Mouse (Mus musculus): ENCODE data around the gene Sema6d. TPM values are rescaled to one million over a fixed set of nuclear protein-coding genes. Genes with fewer than 3 reads are reported as not detected.

The Sema6d gene
- total and polyA plus RNA-seq, 2 experiments from 2014 or later = 22.5 to 65.1 TPM

DNA sequence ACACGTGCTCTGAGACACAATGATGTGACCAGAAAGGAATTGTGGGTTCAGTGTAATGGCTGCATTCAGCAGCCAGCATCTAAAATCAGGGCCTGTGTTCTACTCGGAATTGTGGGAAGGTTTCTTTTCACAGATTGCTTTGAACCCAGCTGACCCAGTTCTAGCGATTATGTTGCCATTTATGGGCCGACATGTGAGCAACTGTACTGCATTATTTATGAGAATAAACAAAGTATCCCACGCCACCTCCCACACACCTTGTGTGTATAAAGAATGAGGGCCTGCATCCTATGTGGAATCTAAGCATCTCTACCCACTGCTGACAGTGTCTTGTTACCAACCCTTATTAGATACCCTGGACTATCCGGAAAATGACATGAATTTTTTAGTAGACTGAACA, 248.5 kb downstream of the Sema6d start:
- 54% methylated on average over 6 of the region's 6 CpGs for WGBS
- no peak overlapping the region for H3K4me2 ChIP-seq (ENCODE audit: low read depth)
- H3K9ac ChIP-seq = no peak overlapping the region
- ATAC-seq (no peak), DNase-seq (no peak)
- H3K9me3 ChIP-seq (ENCODE audit: low read length) = no peaks in the 10 kb centered on the region
- no peaks in the 10 kb centered on the region for H3K27me3 ChIP-seq (ENCODE audit: insufficient read depth, low read length)
- no peak overlapping the region for H3K27ac ChIP-seq (ENCODE audit: low read depth, low read length)
- no peaks in the 10 kb centered on the region for H3K4me1 ChIP-seq (ENCODE audit: insufficient read depth)
- TF ChIP-seq CTCF (IDR thresholded peaks at IDR 0.05; ENCODE audit: low read depth) = no peak
- no peaks in the 10 kb centered on the region for H3K36me3 ChIP-seq (ENCODE audit: insufficient read depth)
- no peak overlapping the region for H3K4me3 ChIP-seq (ENCODE audit: low read depth, low read length)

DNA sequence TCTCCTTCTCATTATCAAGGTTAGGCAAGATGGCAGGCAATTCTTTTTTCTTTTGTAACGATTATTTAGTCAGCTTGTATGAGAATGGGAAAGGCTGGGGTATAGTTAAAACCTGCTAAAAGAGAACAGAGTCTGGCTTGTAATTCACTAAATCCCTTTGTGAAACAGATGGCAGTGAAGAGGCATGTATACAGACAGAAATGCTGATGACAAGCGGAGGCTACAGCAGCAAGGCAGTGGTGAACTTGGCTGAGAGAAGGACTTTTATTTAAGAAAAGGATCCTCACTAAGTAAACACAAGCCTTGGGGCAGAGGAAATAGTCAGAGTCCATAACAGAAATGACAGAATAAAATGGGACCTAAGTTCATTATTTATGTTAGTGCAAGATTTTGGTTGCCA, 264.4 kb downstream of the Sema6d start:
- 0 out of 2 replicates have a peak, but pooled peaks cover 3% of the 10 kb centered on the region for H3K4me1 ChIP-seq (ENCODE audit: insufficient read depth)
- no peaks in the 10 kb centered on the region for H3K27me3 ChIP-seq (ENCODE audit: insufficient read depth, low read length)
- 36% methylated on average over 2 of the region's 2 CpGs for WGBS
- ATAC-seq (peak; percentile 55; the same call in 1 of the 2 replicates), DNase-seq (no peak)
- H3K27ac ChIP-seq (ENCODE audit: low read depth, low read length) = no peak overlapping the region
- H3K4me2 ChIP-seq (ENCODE audit: low read depth) = no peak overlapping the region
- no peaks in the 10 kb centered on the region for H3K9me3 ChIP-seq (ENCODE audit: low read length)
- no peak for TF ChIP-seq CTCF (IDR thresholded peaks at IDR 0.05; ENCODE audit: low read depth)
- H3K36me3 ChIP-seq (ENCODE audit: insufficient read depth) = no peaks in the 10 kb centered on the region
- H3K4me3 ChIP-seq (ENCODE audit: low read depth, low read length) = no peak overlapping the region
- H3K9ac ChIP-seq = no peak overlapping the region

- H3K9me3 ChIP-seq (ENCODE audit: low read length) = no peaks in the 10 kb centered on the region
- H3K4me2 ChIP-seq (ENCODE audit: low read depth) = no peak overlapping the region
- TF ChIP-seq CTCF (IDR thresholded peaks at IDR 0.05; ENCODE audit: low read depth) = no peak
- no peak overlapping the region for H3K9ac ChIP-seq
- H3K27me3 ChIP-seq (ENCODE audit: insufficient read depth, low read length) = no peaks in the 10 kb centered on the region
- WGBS = 76% methylated on average over 2 of the region's 2 CpGs
- no peak overlapping the region for H3K4me3 ChIP-seq (ENCODE audit: low read depth, low read length)
- ATAC-seq (no peak), DNase-seq (no peak)
- H3K27ac ChIP-seq (ENCODE audit: low read depth, low read length) = no peak overlapping the region
- H3K36me3 ChIP-seq (ENCODE audit: insufficient read depth) = no peaks in the 10 kb centered on the region
- 0 out of 2 replicates have a peak, but pooled peaks cover 3% of the 10 kb centered on the region for H3K4me1 ChIP-seq (ENCODE audit: insufficient read depth)
Measured at GRCm38 (mm10) chr2:124354716-124355115, 264.9 kb downstream of the Sema6d start.

- no peak overlapping the region for H3K9ac ChIP-seq
- DNase-seq (no peak), ATAC-seq (peak; percentile 36; the same call in 1 of the 2 replicates)
- H3K36me3 ChIP-seq (ENCODE audit: insufficient read depth) = no peaks in the 10 kb centered on the region
- H3K27me3 ChIP-seq (ENCODE audit: insufficient read depth, low read length) = no peaks in the 10 kb centered on the region
- TF ChIP-seq CTCF (IDR thresholded peaks at IDR 0.05; ENCODE audit: low read depth) = no peak
- no peaks in the 10 kb centered on the region for H3K9me3 ChIP-seq (ENCODE audit: low read length)
- H3K4me2 ChIP-seq (ENCODE audit: low read depth) = no peak overlapping the region
- H3K4me3 ChIP-seq (ENCODE audit: low read depth, low read length) = no peak overlapping the region
- no peaks in the 10 kb centered on the region for H3K4me1 ChIP-seq (ENCODE audit: insufficient read depth)
- WGBS = 50% methylated on average over 1 of the region's 1 CpGs
- H3K27ac ChIP-seq (ENCODE audit: low read depth, low read length) = no peak overlapping the region
Measured at GRCm38 (mm10) chr2:124369291-124369690, 279.5 kb downstream of the Sema6d start.

DNA sequence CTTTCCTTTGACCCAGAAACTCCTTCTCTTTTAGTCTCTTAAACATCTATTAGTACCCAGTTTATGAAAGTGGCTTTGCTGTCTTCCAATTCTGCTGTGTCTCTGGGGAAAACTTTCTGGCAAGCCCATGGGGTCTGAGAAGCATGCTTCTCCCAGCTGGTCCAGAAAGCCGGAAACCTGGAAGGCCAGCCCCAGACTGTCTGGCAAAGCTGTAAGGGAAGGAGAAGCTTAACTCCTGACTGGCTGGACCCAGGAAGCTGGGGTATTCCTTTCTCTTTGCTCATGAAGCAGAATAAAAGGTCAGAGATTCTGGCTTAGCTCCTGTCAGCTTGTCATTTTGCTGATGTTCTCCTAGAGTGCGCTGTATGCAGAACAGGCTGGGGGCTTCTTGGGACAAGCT, 280.2 kb downstream of the Sema6d start:
- ATAC-seq = peak; percentile 58; the same call in 1 of the 2 replicates
- H3K9ac ChIP-seq = no peak overlapping the region
- H3K27me3 ChIP-seq (ENCODE audit: insufficient read depth, low read length) = no peaks in the 10 kb centered on the region
- H3K4me2 ChIP-seq (ENCODE audit: low read depth) = no peak overlapping the region
- no peaks in the 10 kb centered on the region for H3K9me3 ChIP-seq (ENCODE audit: low read length)
- no peak overlapping the region for H3K4me3 ChIP-seq (ENCODE audit: low read depth, low read length)
- H3K4me1 ChIP-seq (ENCODE audit: insufficient read depth) = no peaks in the 10 kb centered on the region
- peak; percentile 38 for DNase-seq
- WGBS = 41% methylated on average over 2 of the region's 2 CpGs
- no peaks in the 10 kb centered on the region for H3K36me3 ChIP-seq (ENCODE audit: insufficient read depth)
- H3K27ac ChIP-seq (ENCODE audit: low read depth, low read length) = no peak overlapping the region
- TF ChIP-seq CTCF (IDR thresholded peaks at IDR 0.05; ENCODE audit: low read depth) = no peak

DNA sequence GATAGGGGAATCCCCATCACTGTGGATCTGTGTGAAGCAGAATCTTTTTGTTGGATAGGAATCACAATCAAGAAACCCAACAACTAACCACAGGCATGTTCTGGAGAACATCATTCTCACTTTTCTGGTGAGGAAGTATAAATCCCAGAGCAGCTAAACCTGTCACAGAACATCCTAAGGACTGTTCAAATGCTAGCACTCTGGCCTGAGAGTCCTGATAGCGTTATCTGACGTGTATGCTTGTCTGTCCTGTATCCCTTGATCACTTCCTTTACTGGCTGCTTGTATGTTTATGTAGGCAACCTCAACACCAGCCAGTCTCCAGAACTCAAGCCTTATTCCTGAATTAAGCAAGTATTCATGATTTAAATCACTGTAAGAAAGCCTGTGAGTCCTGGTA, 281.6 kb downstream of the Sema6d start:
- WGBS = 84% methylated on average over 2 of the region's 2 CpGs
- TF ChIP-seq CTCF (IDR thresholded peaks at IDR 0.05; ENCODE audit: low read depth) = no peak
- no peaks in the 10 kb centered on the region for H3K36me3 ChIP-seq (ENCODE audit: insufficient read depth)
- H3K4me1 ChIP-seq (ENCODE audit: insufficient read depth) = no peaks in the 10 kb centered on the region
- no peak overlapping the region for H3K4me3 ChIP-seq (ENCODE audit: low read depth, low read length)
- DNase-seq (no peak), ATAC-seq (no peak)
- H3K9ac ChIP-seq = no peak overlapping the region
- no peak overlapping the region for H3K4me2 ChIP-seq (ENCODE audit: low read depth)
- H3K27me3 ChIP-seq (ENCODE audit: insufficient read depth, low read length) = no peaks in the 10 kb centered on the region
- no peaks in the 10 kb centered on the region for H3K9me3 ChIP-seq (ENCODE audit: low read length)
- no peak overlapping the region for H3K27ac ChIP-seq (ENCODE audit: low read depth, low read length)

GRCm38 (mm10) chr2:124385053-124385452, 295.3 kb downstream of the Sema6d start:
- H3K9ac ChIP-seq = no peak overlapping the region
- H3K27ac ChIP-seq (ENCODE audit: low read depth, low read length) = no peak overlapping the region
- no peaks in the 10 kb centered on the region for H3K36me3 ChIP-seq (ENCODE audit: insufficient read depth)
- H3K4me2 ChIP-seq (ENCODE audit: low read depth) = no peak overlapping the region
- no peaks in the 10 kb centered on the region for H3K9me3 ChIP-seq (ENCODE audit: low read length)
- H3K27me3 ChIP-seq (ENCODE audit: insufficient read depth, low read length) = no peaks in the 10 kb centered on the region
- no peak overlapping the region for H3K4me3 ChIP-seq (ENCODE audit: low read depth, low read length)
- ATAC-seq = no peak
- TF ChIP-seq CTCF (IDR thresholded peaks at IDR 0.05; ENCODE audit: low read depth) = no peak
- 90% methylated on average over 1 of the region's 1 CpGs for WGBS
- H3K4me1 ChIP-seq (ENCODE audit: insufficient read depth) = no peaks in the 10 kb centered on the region
- no peak for DNase-seq

All from forebrain, postnatal 0 days (tissue).